Mouse (Mus musculus) neural tube, embryonic 10.5 days (tissue): ENCODE results near the gene Dpp6.

Experiments
- DNase-seq: peaks from one replicate; pipeline ENCODE4 v3.0.0-alpha.2; 2017; ENCODE audit warnings: low spot score; ENCODE audit errors: extremely low spot score

Dpp6 gene

DNA sequence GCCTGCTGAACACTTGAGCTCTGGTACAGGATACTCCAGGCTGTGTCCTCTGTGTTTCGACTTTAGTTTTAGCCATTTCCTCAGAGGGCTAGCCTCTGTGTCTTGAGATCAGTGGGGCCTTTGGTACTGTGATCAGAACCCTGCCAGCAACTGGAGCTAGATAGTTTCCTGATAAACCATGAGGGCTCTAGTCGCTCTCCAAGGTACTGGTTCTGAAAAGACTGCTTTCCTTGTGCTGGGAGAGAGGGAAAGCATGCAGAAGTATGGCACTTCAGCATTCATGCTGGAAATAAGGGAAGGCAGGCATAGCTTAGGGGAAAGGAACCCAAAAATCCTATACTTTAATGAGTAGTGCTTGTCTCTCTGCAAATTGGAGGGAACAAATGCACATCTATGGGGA is 548.9 kb downstream of the Dpp6 start:
- no peak for DNase-seq

DNA sequence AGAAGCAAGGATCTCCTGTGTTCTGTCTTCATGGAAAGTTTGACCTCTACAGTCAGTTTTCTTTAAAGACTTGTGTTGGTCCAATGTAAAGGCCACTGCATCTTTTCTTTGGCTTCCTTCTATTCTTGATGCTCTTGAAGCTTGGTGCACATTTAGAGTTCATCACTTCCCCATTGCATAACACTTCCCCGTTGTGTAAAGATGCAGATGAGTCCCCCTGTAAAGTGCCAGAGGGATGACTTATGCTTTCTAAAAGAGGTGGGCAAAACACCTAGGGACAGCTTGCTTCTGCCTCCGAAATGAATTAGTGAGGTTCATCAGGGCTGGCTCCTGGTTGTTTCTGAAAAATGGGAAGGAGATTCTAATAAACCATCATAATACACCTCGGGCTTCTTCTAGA is 553.8 kb downstream of the Dpp6 start:
- no peak for DNase-seq

DNA sequence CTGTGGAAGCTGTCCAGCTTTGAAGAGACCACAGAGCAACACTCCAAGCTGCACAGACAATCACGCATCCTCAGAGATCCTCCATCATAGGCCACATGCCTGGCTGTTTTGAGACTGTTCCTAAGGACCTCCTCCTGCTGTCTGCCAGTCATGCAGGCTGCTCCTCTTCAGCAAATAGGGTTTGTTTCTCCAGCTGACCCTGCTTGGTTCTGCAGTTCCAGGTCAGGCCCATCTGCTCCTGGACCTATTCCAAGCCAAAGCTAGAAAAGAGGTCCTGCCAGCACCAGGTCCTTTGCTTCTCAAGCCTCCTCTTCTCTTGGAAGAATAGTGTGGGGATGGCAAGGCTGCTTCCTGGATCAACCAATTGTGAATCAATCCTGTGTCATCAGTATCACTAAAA is 556.9 kb downstream of the Dpp6 start:
- DNase-seq, result no peak

DNA sequence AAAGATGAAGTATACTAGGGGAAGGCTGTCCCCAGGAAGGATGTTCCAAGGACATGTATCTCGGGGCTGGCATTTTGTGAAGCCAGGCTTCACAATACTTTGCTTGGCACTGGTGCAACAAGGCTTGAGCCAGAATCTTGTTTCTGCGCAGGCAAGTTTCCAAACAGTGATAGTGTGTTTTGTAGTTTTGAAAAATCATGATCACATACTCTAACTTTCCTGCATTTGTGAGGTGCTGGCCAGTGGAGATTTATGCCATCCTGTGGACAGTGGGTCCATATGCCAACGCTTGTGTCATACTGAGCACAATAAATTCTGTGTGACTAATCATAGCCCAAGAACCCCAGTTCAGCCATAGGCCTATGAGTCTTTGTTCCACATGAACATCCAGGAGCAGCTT is 558.8 kb downstream of the Dpp6 start:
- DNase-seq, result no peak

DNA sequence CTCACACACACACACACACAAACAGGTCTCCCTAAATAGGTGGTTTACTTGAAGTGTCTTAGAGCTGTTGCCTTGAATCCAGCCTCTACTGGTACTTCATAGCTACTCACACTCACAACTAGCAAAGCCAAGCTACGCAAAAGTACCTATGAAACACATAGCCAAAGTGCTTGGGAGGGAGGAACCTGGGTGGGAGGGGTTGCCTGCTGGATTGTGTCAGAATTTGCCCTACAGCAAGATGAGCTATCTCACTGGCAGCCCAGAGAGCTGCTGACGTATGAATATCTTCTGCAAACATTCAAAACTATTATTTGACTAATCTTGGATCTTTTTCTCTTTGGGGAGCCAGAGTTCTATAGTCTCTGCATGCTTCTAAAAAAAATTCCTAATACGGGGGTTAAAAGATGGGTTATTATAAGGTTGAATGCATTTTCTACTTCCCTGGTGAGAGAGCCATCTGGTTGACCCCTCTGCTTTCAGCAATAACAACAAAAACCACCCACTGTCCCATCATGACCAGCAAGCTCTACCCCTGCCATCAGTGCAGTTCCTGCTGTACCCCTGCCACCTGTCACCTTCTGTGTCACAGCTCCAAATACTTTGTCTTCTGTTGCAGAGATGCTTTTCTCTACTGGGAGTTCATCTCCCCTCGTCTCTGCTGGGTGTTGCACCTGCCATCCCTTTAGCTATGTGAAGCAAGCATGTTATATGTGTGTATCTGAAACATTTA is 563.8 kb downstream of the Dpp6 start:
- no peak for DNase-seq

DNA sequence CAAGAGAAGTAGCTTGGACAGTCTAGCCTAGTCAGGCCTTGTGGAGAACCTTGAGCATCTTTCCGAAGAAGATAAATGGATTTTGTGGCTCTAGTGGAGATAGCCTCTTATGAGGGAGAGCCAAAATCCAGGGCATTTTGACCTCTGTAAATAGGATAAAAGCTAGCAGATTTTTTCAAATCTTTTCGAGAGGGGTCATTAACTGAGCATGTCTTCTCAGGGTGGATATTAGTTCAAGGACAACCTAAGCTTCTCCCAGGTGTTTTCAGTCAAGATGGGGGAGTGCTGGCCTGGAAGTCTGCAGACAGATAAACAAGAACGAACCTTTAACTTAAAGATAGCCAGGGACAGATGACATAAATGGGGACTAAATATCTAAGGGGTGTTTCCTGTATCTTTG is 581.4 kb downstream of the Dpp6 start:
- no peak for DNase-seq

DNA sequence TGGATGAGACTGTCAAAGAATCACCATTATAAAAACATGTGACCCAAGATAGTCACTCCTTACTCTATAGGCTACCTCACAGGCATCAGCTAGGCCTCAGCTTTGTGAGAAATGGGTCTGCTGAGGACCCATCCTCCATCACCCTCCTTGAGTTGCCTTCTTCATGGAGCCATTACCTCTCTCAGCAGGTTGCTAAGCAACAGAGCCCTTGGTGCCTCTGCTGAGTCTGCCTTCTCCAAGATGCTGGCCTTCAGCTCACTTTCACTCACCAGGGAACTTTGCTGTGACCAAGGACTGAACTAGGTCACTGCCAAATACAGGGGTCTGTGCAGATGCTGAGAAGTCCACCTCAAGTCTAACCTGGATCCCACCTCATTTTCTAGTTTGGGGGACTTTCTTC is 582.1 kb downstream of the Dpp6 start:
- no peak for DNase-seq

DNA sequence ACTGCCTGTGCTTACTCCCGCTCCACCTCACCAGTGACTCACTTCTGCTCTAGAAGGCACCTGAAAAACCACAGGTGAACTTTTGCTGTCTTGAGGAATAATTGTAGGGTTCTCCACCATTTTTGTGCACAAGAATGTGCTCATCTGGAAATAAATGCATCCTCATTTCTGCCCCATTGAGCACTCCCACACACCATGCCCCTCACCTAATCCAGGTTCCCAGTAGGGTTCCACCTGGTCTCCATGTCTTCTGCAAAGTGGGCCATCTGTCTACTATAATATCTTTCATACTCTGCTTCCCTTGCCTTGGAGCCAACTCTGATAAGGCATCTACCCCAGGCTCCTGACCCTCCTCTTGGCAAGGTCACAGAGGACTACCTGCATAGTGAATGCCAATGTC is 585.6 kb downstream of the Dpp6 start:
- DNase-seq, result no peak

DNA sequence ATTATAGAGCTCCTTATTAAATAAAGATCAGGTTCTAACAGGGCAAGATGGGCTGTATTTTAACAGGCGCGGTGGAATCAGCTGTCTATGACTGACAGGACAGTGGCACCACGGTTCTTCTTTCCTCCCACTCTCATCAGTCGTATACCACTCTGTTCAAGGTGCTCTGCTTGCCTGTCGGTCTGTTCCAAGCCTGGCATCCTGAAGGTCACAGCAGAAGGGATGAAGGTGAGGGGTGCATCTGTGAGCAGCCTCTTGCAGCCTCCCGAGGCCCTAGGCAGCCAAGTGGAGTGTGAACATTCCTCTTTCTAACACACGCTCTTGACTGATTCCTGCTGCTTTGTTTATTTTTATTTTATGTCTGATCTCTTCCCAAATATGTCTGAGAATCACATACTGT is 591.9 kb downstream of the Dpp6 start:
- no peak for DNase-seq

DNA sequence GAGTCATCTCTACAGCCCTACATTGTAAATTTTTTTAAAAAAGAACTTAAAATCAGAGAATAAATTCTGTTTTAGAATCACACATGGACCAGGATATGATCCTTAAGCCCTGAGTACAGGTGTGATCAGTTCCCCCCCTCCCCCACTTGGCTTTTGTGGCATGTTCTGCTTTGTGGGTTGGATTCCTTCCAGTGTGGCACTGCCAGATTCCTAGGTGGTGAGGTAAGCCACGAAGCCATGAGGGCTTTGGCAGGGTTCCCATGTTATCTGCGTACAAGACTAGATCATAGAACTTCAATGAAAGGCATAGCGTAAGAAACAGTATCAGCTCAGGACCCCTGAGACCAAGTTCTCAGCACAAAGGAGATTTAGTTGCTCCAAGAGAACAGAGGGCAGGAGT is 596.0 kb downstream of the Dpp6 start:
- DNase-seq, result no peak

DNA sequence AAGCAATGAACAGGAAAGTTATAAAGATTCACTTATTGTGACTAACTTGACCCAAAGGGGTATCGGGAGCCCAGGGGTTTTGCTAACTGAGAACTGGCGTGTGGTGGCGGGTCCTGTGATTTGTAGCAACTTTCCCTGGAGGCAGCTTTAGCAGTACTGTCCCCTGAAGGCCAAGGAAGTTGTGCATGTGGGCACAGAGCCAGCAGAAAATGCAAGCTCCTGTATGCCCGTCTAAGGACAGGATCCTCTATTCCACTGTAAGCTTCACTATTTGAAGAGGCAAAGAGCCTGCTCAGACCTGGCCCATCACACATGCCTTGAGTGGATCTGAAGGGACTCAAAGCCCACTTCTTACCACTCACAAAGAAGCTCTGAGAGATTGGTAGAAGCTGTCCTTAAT is 598.5 kb downstream of the Dpp6 start:
- DNase-seq, result no peak

DNA sequence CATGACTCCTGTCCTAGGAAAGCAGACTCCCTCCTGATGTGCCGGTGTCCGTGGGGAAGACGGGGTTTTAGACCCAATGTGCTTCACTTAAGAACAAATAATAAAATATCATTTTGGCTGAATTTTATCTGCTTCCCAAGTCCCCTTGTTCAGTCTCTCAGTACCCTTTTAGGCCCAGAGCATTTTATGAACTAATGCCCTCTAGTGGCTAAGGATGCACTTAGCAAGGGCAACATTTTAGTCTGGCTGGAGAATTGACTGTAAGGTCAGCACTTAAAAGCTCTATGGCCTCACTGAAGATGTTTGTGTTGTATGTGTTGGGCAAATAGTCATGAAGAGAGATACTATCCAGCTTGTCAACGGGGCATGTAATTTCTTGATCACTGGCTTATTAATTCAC is 599.6 kb downstream of the Dpp6 start:
- DNase-seq, result peak; percentile 16

DNA sequence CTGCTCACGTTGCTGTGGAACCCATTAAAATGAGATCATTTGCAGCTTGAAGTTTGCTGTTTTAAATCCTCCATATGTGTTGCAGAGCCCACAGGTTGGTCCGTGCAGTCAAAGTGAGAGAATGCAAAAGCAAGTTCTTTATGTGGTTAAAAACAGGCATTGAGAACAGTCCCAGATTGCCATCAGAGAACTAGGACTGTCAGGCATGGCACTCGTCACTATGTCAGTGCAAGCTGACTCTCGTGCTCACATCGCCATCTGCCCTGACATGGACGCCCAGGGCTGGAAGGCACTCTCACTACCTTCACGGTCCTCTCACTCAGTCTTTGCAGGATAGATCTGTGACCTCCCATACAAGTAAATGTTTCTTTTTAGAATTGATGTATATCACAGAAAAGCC is 600.4 kb downstream of the Dpp6 start:
- no peak for DNase-seq

DNA sequence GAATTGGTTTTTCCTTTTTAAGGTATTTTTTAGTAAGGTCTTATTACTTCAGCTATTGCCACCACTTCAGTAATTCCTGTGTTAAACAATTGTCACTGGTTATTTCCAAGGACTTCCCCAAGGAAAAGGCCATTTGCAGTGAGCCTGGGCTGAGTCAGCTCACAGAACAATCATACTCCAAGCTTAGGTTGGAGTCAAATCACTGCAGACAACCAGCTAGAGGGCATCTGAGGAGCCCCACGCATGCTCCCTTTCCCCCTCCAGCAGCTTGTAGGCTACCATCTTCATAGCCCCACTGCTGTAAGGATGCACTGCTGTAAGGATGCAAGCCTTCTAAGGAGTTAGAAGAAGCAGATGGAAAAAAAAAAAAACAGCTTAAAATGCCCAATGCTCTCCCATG is 601.9 kb downstream of the Dpp6 start:
- no peak for DNase-seq

DNA sequence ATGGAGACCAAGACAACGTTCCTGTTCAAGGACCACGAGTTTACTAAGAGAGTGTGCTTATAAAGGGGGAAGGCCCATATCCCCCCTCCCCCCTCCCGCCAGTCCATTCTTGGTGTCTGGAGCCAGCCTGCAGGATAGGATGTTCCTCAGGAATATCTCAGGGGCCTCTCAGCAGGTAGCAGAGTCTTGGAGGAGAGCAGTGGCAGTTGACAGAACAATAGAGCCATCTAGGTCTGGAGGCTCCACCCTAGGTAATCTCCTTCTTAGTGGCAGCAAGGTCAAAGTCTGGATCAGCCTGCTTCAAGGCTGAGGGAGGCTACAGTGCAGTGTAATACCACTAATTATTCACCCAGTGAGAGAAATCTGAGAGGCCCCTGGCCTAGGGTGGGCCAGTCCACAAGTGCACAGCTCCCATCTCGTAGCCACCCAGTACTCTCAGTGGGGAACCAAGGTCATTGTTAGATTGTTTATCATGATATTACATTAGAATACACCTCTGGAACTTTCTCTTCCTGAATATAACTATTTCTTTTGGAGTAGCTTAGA is 604.2 kb downstream of the Dpp6 start:
- DNase-seq, result no peak

DNA sequence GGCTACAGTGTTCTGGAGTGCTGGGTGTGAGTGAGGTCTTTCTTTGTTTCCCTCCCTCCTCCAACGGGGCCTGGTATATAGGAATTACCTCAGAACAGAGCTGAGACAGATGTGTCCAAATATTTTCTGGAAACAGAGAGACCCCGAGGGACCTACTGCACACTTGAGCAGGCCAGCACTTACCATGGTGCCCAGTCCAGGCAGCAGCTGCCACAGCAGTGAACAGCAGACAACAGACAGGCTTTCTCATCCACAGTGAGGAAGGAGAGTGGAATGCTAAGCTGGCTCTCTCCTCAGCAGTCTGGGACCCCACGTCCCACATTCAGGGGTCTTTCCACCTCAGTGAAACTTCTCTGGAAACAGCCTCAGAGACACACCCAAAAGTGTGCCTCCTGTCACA is 606.8 kb downstream of the Dpp6 start:
- DNase-seq, result no peak

DNA sequence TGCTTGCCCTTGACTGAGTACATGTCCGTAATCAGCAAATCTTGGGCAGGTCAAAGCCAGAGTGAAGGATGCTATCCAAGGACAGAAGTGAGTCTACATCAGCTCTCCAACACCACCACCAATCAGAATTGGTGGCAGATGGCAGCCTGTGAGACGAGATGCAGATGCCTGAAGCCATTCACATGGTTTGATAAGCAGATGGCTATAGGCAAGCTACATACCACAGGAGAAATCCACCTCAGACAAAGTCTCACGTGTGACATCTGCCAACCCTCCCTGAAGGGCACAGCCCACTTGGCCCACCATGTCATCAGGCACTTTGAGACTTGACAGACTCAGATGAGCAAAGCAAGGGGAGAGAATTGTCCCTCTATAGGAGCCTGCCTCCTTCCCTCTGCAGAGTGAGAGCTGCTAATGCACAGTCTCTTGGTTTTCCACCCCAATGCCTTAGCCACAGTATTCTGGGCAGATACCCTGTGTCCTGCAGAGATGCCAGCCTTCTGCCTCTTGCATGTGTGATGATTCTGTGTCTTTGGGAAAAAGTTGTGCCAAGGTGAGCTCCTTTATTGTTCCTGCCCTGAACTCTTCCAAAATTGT is 607.6 kb downstream of the Dpp6 start:
- no peak for DNase-seq

DNA sequence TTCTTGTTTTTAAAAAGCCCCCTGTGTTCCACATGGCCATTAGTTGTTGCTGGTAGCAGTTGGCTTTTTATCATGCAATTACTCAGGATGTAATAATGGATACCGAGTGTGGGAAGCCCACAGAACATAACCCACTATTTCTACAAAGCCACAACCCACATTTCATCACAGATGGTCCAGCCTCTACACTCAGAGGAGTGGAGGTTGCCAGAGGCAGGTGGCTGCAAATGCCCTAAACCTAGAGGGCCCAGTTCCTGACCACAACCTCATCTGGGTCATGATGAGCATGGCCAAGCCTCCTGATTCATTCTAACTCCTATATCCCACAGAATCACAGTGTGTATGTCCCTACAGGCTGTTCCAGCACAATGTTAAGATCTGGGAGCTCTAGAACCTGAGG is 609.2 kb downstream of the Dpp6 start:
- DNase-seq, result no peak

DNA sequence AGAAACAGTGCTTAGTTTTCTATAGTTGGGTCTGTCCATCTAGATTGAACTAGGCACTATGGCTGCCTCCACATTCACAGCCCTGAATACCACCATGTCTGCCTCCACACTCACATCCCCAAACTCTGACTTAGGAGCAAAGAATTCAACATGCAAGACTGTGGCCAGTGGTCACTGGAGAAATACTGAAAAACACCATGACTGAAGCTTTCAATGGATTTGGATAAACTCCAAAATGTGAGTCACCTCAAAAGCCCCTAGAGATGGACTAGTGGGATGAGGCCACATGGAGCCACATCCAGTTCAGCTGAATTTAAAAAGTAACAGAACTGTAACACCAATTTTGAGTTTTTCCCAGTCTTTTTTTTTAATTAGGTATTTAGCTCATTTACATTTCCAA is 616.6 kb downstream of the Dpp6 start:
- DNase-seq, result no peak

DNA sequence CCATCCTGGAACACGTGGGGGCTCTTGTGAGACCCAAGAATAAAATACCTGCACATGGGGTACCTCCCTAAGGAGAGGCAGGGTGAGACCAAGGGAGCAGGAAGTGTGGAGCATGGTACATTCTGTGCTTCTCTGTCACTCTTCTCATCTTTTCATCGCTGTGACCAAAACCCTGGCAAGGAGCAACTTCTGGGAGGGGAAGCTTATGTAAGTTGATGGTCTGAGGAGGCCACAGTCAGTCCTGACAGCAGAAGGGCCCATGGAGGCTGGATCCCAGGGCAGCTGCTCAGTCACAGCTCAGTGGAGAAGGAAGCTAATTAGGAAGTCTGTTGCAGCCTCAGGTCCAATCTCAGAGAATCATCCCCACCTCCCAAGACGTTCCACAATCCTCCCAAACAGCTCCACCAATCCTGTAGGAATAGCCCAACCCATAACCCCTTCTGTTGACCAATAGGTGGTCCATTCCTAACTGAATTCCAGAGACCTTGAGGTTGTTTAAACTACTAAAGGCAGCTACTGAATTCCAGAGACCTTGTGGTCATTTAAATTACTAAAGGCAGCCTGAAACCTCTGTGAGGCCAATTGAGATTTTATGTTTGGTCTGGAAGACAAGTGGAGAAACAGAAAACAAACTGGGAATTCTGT is 636.3 kb downstream of the Dpp6 start:
- no peak for DNase-seq

DNA sequence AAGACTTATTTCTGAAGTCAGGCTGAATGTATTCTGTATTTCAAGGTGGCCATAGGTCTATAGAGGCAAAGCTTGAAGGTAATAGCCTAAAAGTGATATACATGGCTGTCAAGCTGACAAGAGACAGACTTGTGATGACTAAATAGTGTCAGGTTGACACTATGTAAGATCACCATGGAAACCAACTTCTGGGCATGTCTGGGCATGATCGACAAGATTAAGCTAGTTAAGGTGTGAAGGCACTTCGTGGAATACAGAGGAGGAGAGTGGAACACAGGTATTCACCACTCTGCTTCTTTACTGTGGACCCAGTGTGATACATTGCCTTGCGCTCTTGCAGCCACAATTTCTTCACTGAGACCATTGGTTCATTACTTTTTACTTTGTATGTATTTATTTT is 637.4 kb downstream of the Dpp6 start:
- no peak for DNase-seq

DNA sequence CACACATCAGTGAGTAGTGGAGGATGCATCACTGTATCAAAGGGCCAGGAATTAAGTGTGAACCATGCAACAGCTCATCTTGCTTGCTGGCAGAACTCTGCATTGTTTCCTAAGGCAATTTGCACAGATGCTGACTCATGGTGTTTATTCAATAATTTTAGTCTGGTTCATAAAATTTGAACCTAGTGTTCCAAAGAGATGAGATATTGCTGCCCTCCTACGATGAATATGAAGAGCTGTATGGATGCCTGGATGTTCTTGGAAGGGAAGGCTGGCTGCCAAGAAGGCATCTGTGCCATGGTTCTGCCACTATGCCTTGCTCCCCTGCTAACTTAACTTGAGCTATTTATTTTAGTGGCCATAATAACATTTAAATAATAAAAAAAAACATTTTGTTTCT is 640.0 kb downstream of the Dpp6 start:
- no peak for DNase-seq

DNA sequence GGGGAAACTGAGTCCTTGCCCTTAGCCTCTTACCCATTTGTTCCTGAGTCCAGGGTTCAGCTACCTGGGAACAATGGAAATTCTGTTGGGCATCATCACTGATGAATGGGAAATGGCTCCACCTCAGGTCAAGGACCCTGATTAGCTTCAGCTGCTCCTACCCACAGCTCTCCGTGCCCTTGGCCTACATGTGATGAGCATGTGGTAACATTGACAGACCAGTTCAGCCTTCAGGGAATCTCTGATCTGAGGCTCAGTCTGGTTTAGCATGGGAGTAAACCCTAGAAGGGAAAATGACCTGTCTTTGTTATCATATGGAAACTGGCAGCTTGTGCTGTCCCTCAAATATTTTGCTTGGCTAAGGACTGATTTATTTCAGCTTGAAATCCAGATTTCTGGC is 640.7 kb downstream of the Dpp6 start:
- DNase-seq, result no peak
